Mouse (Mus musculus): ENCODE results near the gene Gm43518. TPM values are rescaled to one million over a fixed set of nuclear protein-coding genes. Genes with fewer than 3 reads are reported as not detected.

Gm43518 gene
- total RNA-seq, 2 experiments from 2014 or later: not detected

- ATAC-seq (replicated peaks; ENCODE audit: low FRiP score, poor library complexity, severe bottlenecking): no peak
Measured at GRCm38 (mm10) chr5:123974179-123974485, 46.9 kb downstream of the Gm43518 start.

GRCm38 (mm10) chr5:123974616-123975111, 47.4 kb downstream of the Gm43518 start:
- no peak for ATAC-seq (replicated peaks; ENCODE audit: low FRiP score, poor library complexity, severe bottlenecking)

- no peak for ATAC-seq (replicated peaks; ENCODE audit: low FRiP score, poor library complexity, severe bottlenecking)
Measured at GRCm38 (mm10) chr5:123975668-123976180, 48.5 kb downstream of the Gm43518 start.

- no peak for ATAC-seq (replicated peaks; ENCODE audit: low FRiP score, poor library complexity, severe bottlenecking)
Measured at GRCm38 (mm10) chr5:123977231-123977630, 50.0 kb downstream of the Gm43518 start.

GRCm38 (mm10) chr5:123978131-123978530, 50.9 kb downstream of the Gm43518 start:
- ATAC-seq (replicated peaks; ENCODE audit: low FRiP score, poor library complexity, severe bottlenecking): no peak

GRCm38 (mm10) chr5:123979221-123979979, 52.2 kb downstream of the Gm43518 start:
- no peak for ATAC-seq (replicated peaks; ENCODE audit: low FRiP score, poor library complexity, severe bottlenecking)

- no peak for ATAC-seq (replicated peaks; ENCODE audit: low FRiP score, poor library complexity, severe bottlenecking)
Measured at GRCm38 (mm10) chr5:123979980-123980369, 52.8 kb downstream of the Gm43518 start.

GRCm38 (mm10) chr5:123980521-123981249, 53.5 kb downstream of the Gm43518 start:
- no peak for ATAC-seq (replicated peaks; ENCODE audit: low FRiP score, poor library complexity, severe bottlenecking)

GRCm38 (mm10) chr5:123981250-123981554, 54.0 kb downstream of the Gm43518 start:
- no peak for ATAC-seq (replicated peaks; ENCODE audit: low FRiP score, poor library complexity, severe bottlenecking)

- ATAC-seq (replicated peaks; ENCODE audit: low FRiP score, poor library complexity, severe bottlenecking): no peak
Measured at GRCm38 (mm10) chr5:123982838-123983237, 55.6 kb downstream of the Gm43518 start.

- ATAC-seq (replicated peaks; ENCODE audit: low FRiP score, poor library complexity, severe bottlenecking): no peak
Measured at GRCm38 (mm10) chr5:123985434-123985833, 58.2 kb downstream of the Gm43518 start.

GRCm38 (mm10) chr5:123986925-123987324, 59.7 kb downstream of the Gm43518 start:
- no peak for ATAC-seq (replicated peaks; ENCODE audit: low FRiP score, poor library complexity, severe bottlenecking)

GRCm38 (mm10) chr5:123987511-123987910, 60.3 kb downstream of the Gm43518 start:
- no peak for ATAC-seq (replicated peaks; ENCODE audit: low FRiP score, poor library complexity, severe bottlenecking)

Other genes with a start within 250 kb of the Gm43518 start
- gene Clip1, start 242.8 kb upstream of the Gm43518 start, total RNA-seq (2015; ENCODE audit: low replicate concordance): 16.1 and 34.6 TPM in 2 replicates
- gene Clip1, start 242.8 kb upstream of the Gm43518 start, total RNA-seq (2017; ENCODE audit: low replicate concordance): 13.6 and 36.7 TPM in 2 replicates
- 6.7 and 10.8 TPM in 2 replicates for gene Zcchc8, start 206.3 kb upstream of the Gm43518 start, total RNA-seq (2015; ENCODE audit: low replicate concordance)
- 16.1 and 38.2 TPM in 2 replicates for gene Zcchc8, start 206.3 kb upstream of the Gm43518 start, total RNA-seq (2017; ENCODE audit: low replicate concordance)
- gene Rsrc2, start 178.0 kb upstream of the Gm43518 start, total RNA-seq (2015; ENCODE audit: low replicate concordance): 85.5 and 93.4 TPM in 2 replicates
- gene Rsrc2, start 178.0 kb upstream of the Gm43518 start, total RNA-seq (2017; ENCODE audit: low replicate concordance): 185 and 223 TPM in 2 replicates
- gene Kntc1, start 177.7 kb upstream of the Gm43518 start, total RNA-seq (2015; ENCODE audit: low replicate concordance): 25.0 and 37.6 TPM in 2 replicates
- 24.5 and 59.5 TPM in 2 replicates for gene Kntc1, start 177.7 kb upstream of the Gm43518 start, total RNA-seq (2017; ENCODE audit: low replicate concordance)
- 1.5 and 2.9 TPM in 2 replicates for gene Hcar2, start 61.9 kb upstream of the Gm43518 start, total RNA-seq (2015; ENCODE audit: low replicate concordance)
- 3.3 TPM in 1 of 2 replicates, not detected in the other for gene Hcar2, start 61.9 kb upstream of the Gm43518 start, total RNA-seq (2017; ENCODE audit: low replicate concordance)
- not detected in 2 replicates for gene Hcar1, start 47.4 kb upstream of the Gm43518 start, total RNA-seq (2015; ENCODE audit: low replicate concordance)
- gene Hcar1, start 47.4 kb upstream of the Gm43518 start, total RNA-seq (2017; ENCODE audit: low replicate concordance): not detected in 2 replicates
- gene Denr, start 20.2 kb upstream of the Gm43518 start, total RNA-seq (2015; ENCODE audit: low replicate concordance): 7.1 and 10.0 TPM in 2 replicates
- 11.2 and 13.9 TPM in 2 replicates for gene Denr, start 20.2 kb upstream of the Gm43518 start, total RNA-seq (2017; ENCODE audit: low replicate concordance)
- gene Ccdc62, start 3.3 kb downstream of the Gm43518 start, total RNA-seq (2015; ENCODE audit: low replicate concordance): 0.19 TPM in 1 of 2 replicates, not detected in the other
- 0.60 and 4.5 TPM in 2 replicates for gene Ccdc62, start 3.3 kb downstream of the Gm43518 start, total RNA-seq (2017; ENCODE audit: low replicate concordance)
- gene Hip1r, start 46.2 kb downstream of the Gm43518 start, total RNA-seq (2015; ENCODE audit: low replicate concordance): 1.9 and 5.2 TPM in 2 replicates
- gene Hip1r, start 46.2 kb downstream of the Gm43518 start, total RNA-seq (2017; ENCODE audit: low replicate concordance): 4.9 and 10.3 TPM in 2 replicates
- gene Vps37b, start 104.9 kb downstream of the Gm43518 start, total RNA-seq (2015; ENCODE audit: low replicate concordance): 14.4 and 27.9 TPM in 2 replicates
- 6.8 and 7.9 TPM in 2 replicates for gene Vps37b, start 104.9 kb downstream of the Gm43518 start, total RNA-seq (2017; ENCODE audit: low replicate concordance)
- 13.8 and 15.5 TPM in 2 replicates for gene Abcb9, start 168.4 kb downstream of the Gm43518 start, total RNA-seq (2015; ENCODE audit: low replicate concordance)
- 19.1 and 23.4 TPM in 2 replicates for gene Abcb9, start 168.4 kb downstream of the Gm43518 start, total RNA-seq (2017; ENCODE audit: low replicate concordance)
- 4.8 and 6.9 TPM in 2 replicates for gene Ogfod2, start 184.9 kb downstream of the Gm43518 start, total RNA-seq (2015; ENCODE audit: low replicate concordance)
- gene Ogfod2, start 184.9 kb downstream of the Gm43518 start, total RNA-seq (2017; ENCODE audit: low replicate concordance): 13.9 and 19.9 TPM in 2 replicates
- gene Arl6ip4, start 188.7 kb downstream of the Gm43518 start, total RNA-seq (2015; ENCODE audit: low replicate concordance): 18.4 and 22.9 TPM in 2 replicates
- 12.2 and 65.1 TPM in 2 replicates for gene Arl6ip4, start 188.7 kb downstream of the Gm43518 start, total RNA-seq (2017; ENCODE audit: low replicate concordance)

Measured in erythroblast, adult 5-6 weeks (primary cell).